Mouse (Mus musculus) lung, postnatal 0 days (tissue): ENCODE results near the gene Rpl23. TPM values are rescaled to one million over a fixed set of nuclear protein-coding genes. Genes with fewer than 3 reads are reported as not detected.

ENCODE experiments used
- ATAC-seq: fragments of 200-750 bp; cut with Nextera tagmentation; 2 replicates; pipeline ENCODE4 v1.8.0; 2017; ENCODE audit warnings: moderate library complexity
- DNase-seq: peaks from one replicate; pipeline ENCODE4 v3.0.0-alpha.2; 2016; ENCODE audit warnings: low spot score
- H3K27ac ChIP-seq: fragments of 300-500 bp; sonication (generic); 2 replicates; pipeline ENCODE4 v1.5.1; 2014; ENCODE audit warnings: antibody characterized with exemption, mild to moderate bottlenecking, low read length, mixed read lengths
- H3K27me3 ChIP-seq: fragments of 300-500 bp; sonication (generic); replicated peaks from 2 replicates; pipeline ENCODE4 v1.6.1; 2014; ENCODE audit warnings: low read length, mixed read lengths; ENCODE audit not compliant: insufficient read depth
- H3K36me3 ChIP-seq: fragments of 300-500 bp; sonication (generic); 2 replicates; pipeline ENCODE4 v1.6.1; 2014; ENCODE audit warnings: low read length, mixed read lengths; ENCODE audit not compliant: insufficient read depth
- H3K4me1 ChIP-seq: fragments of 300-500 bp; sonication (generic); 2 replicates; pipeline ENCODE4 v1.6.1; 2014; ENCODE audit warnings: antibody characterized with exemption, low read depth, low read length, mixed read lengths; ENCODE audit not compliant: insufficient read depth
- H3K4me2 ChIP-seq: fragments of 300-500 bp; sonication (generic); replicated peaks from 2 replicates; pipeline ENCODE4 v1.6.1; 2014; ENCODE audit warnings: low read depth, mild to moderate bottlenecking, low read length, moderate library complexity, mixed read lengths
- H3K4me3 ChIP-seq: fragments of 300-500 bp; sonication (generic); 2 replicates; pipeline ENCODE4 v1.5.1; 2014; ENCODE audit warnings: low read depth, low read length
- H3K9ac ChIP-seq: fragments of 300-500 bp; sonication (generic); replicated peaks from 2 replicates; pipeline ENCODE4 v1.6.1; 2014; ENCODE audit warnings: low read depth, mild to moderate bottlenecking
- H3K9me3 ChIP-seq: fragments of 300-500 bp; sonication (generic); 2 replicates; pipeline ENCODE4 v1.6.1; 2016; ENCODE audit warnings: low read length, mixed read lengths
- CTCF ChIP-seq: IDR thresholded peaks from 2 replicates; pipeline ENCODE4 v1.5.1; 2016; ENCODE audit warnings: antibody characterized with exemption, mild to moderate bottlenecking
- EP300 ChIP-seq: IDR thresholded peaks from 2 replicates; pipeline ENCODE4 v1.6.1; 2016; ENCODE audit warnings: antibody characterized with exemption, mild to moderate bottlenecking, control low read depth
- WGBS: fragments of 180-500 bp; shearing (Covaris S2); extraction: QIAGEN DNeasy Blood & Tissue Kit; methylation state at CpG from one replicate; pipeline ENCODE4 v1.1.7; 2014; 5-methylcytosine and 5-hydroxymethylcytosine counted together
- polyA plus RNA-seq: library from polyadenylated mRNA; unstranded; fragments of >200 nt; fragmentation: Nextera tagmentation; extraction: Ambion mirVana; gene quantifications from 2 replicates; pipeline ENCODE4 v1.2.1, GENCODE M21; 2015

The Rpl23 gene
- polyA plus RNA-seq, 1 experiment from 2014 or later: 478 TPM

- Histone ChIP-seq H3K9me3 (no peaks in the 10 kb centered on the region), H3K9ac (no peak overlapping the region), H3K27me3 (no peaks in the 10 kb centered on the region), H3K27ac (peak overlapping the region; percentile 80), H3K4me1 (peaks cover 66% of the 10 kb centered on the region), H3K4me2 (peak overlapping the region; percentile 33), H3K4me3 (no peak overlapping the region), H3K36me3 (peaks cover 11% of the 10 kb centered on the region; the same call in 1 of the 2 replicates)
- DNase-seq (peak; percentile 59), ATAC-seq (no peak)
- 12% methylated on average over 9 of the region's 9 CpGs for WGBS
- TF ChIP-seq EP300: no peak
- TF ChIP-seq CTCF: no peak
These were observed 22.8 kb upstream of the Rpl23 start for GRCm38 (mm10) chr11:97804841-97805661.

DNA sequence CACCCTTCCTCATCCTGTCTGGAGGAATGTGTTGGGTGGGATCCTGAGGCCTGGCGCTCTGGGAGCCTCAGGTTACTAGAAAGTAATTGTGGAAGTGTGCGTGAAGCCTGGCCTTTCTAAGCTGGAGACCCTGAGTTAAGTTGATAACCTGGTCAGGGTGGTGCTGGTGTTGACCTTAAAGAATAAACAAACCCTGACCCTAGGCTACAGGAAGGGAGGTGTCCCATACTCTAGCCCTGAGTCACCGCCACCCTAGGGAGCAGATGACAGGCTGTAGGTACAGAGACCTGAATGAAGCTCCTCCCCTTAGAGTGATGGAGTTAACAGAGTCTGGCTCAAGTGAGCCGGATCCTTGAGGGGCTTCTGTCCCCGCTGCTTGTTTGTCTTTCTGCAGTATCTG, 21.6 kb upstream of the Rpl23 start:
- H3K4me3 ChIP-seq: no peak overlapping the region
- DNase-seq (peak; percentile 50), ATAC-seq (no peak)
- no peak overlapping the region for H3K9ac ChIP-seq
- H3K9me3 ChIP-seq: no peaks in the 10 kb centered on the region
- peaks cover 4% of the 10 kb centered on the region; the same call in 1 of the 2 replicates for H3K36me3 ChIP-seq
- TF ChIP-seq EP300: peak; percentile 47; the same call in 1 of the 2 replicates
- TF ChIP-seq CTCF: no peak
- H3K4me2 ChIP-seq: no peak overlapping the region
- peak overlapping the region; percentile 80 for H3K27ac ChIP-seq
- H3K4me1 ChIP-seq: peaks cover 56% of the 10 kb centered on the region
- H3K27me3 ChIP-seq: no peaks in the 10 kb centered on the region
- WGBS: 38% methylated on average over 5 of the region's 5 CpGs

DNA sequence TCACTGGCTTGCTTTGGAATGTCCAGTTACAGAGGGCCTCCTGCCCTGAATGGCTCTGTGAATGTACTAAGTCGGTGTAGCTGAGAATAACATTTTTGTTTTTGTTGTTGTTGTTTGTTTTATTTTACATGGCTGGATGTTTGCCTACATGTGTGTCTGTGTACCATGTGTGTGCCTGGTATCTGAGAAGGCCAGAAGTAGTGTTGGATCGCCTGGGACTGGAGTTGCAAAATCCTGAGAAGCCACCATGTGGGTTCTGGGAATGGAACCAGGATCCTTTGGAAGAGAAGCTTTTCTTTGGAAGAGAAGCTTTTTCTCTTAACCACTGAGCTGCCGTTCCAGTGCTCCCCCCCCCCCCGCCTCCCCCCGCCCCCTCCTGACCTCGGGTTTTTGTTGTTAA, 20.3 kb upstream of the Rpl23 start:
- no peaks in the 10 kb centered on the region for H3K9me3 ChIP-seq
- H3K36me3 ChIP-seq: peaks cover 2% of the 10 kb centered on the region; the same call in 1 of the 2 replicates
- ATAC-seq (no peak), DNase-seq (no peak)
- H3K4me3 ChIP-seq: no peak overlapping the region
- TF ChIP-seq CTCF (no peak), EP300 (no peak)
- no peak overlapping the region; the same call in 1 of the 2 replicates for H3K4me2 ChIP-seq
- H3K9ac ChIP-seq: no peak overlapping the region
- H3K4me1 ChIP-seq: peaks cover 45% of the 10 kb centered on the region
- no peaks in the 10 kb centered on the region for H3K27me3 ChIP-seq
- H3K27ac ChIP-seq: peak overlapping the region; percentile 75
- 22% methylated on average over 3 of the region's 6 CpGs for WGBS

- Histone ChIP-seq H3K9me3 (no peaks in the 10 kb centered on the region), H3K4me1 (peaks cover 45% of the 10 kb centered on the region)
These were observed 19.9 kb upstream of the Rpl23 start for GRCm38 (mm10) chr11:97802194-97802470.

GRCm38 (mm10) chr11:97801409-97802193, 19.4 kb upstream of the Rpl23 start:
- Histone ChIP-seq H3K4me2 (peak overlapping the region; percentile 78), H3K9me3 (no peaks in the 10 kb centered on the region), H3K27me3 (no peaks in the 10 kb centered on the region), H3K4me1 (peaks cover 44% of the 10 kb centered on the region), H3K36me3 (no peaks in the 10 kb centered on the region), H3K4me3 (peak overlapping the region; percentile 73), H3K27ac (peak overlapping the region; percentile 75), H3K9ac (peak overlapping the region; percentile 74; the same call in 1 of the 2 replicates)
- no peak for ATAC-seq
- TF ChIP-seq CTCF (peak; percentile 61), EP300 (no peak; the same call in 1 of the 2 replicates)
- 20% methylated on average over 8 of the region's 8 CpGs for WGBS
- DNase-seq: peak; percentile 66

More at GRCm38 (mm10) chr11:97802194-97802470, 19.9 kb upstream of the Rpl23 start:
- WGBS: 9% methylated on average over 1 of the region's 1 CpGs
- Histone ChIP-seq H3K4me3 (no peak overlapping the region), H3K4me2 (peak overlapping the region; percentile 78), H3K27me3 (no peaks in the 10 kb centered on the region), H3K9ac (no peak overlapping the region), H3K27ac (peak overlapping the region; percentile 75), H3K36me3 (no peaks in the 10 kb centered on the region)
- TF ChIP-seq CTCF: no peak
- no peak; the same call in 1 of the 2 replicates for TF ChIP-seq EP300
- DNase-seq (peak; percentile 62), ATAC-seq (no peak)

- ATAC-seq: no peak
- 2% methylated on average over 17 of the region's 17 CpGs for WGBS
These were observed 18.6 kb upstream of the Rpl23 start for GRCm38 (mm10) chr11:97800691-97801408.

More at GRCm38 (mm10) chr11:97800691-97801408, 18.6 kb upstream of the Rpl23 start:
- TF ChIP-seq EP300 (no peak), CTCF (no peak)
- Histone ChIP-seq H3K36me3 (no peaks in the 10 kb centered on the region), H3K27ac (peak overlapping the region; percentile 88), H3K4me3 (peak overlapping the region; percentile 73), H3K9me3 (no peaks in the 10 kb centered on the region), H3K4me2 (peak overlapping the region; percentile 78), H3K4me1 (peaks cover 36% of the 10 kb centered on the region), H3K9ac (peak overlapping the region; percentile 74), H3K27me3 (no peaks in the 10 kb centered on the region)
- DNase-seq: peak; percentile 65
